Mouse (Mus musculus) spleen, adult 2 months (tissue): ENCODE results near the gene Mybbp1a. TPM values are rescaled to one million over a fixed set of nuclear protein-coding genes. Genes with fewer than 3 reads are reported as not detected.

Experiments
- DNase-seq, 2 experiments: peaks; one replicate each; pipeline versions ENCODE4 v3.0.0 to v3.0.0-alpha.2; 2012 to 2021; ENCODE audit warnings: low spot score in 2 of 2, low read depth in 1 of 2
- H3K27ac ChIP-seq: fragments of 200-500 bp; 2 replicates; pipeline ENCODE4 v1.5.1; 2012; ENCODE audit warnings: low read length, inconsistent platforms; ENCODE audit not compliant: insufficient read depth
- H3K27me3 ChIP-seq: fragments of 200-500 bp; 2 replicates; pipeline ENCODE4 v1.6.1; 2012; ENCODE audit warnings: mild to moderate bottlenecking, moderate library complexity, low read length, inconsistent platforms; ENCODE audit not compliant: control insufficient read depth, insufficient read depth
- H3K36me3 ChIP-seq: fragments of 200-500 bp; 2 replicates; pipeline ENCODE4 v1.6.1; 2012; ENCODE audit warnings: mild to moderate bottlenecking, low read length, inconsistent platforms; ENCODE audit not compliant: control insufficient read depth, insufficient read depth
- H3K4me1 ChIP-seq: fragments of 200-500 bp; 2 replicates; pipeline ENCODE4 v1.6.1; 2011; ENCODE audit warnings: inconsistent platforms; ENCODE audit not compliant: control insufficient read depth, insufficient read depth, insufficient read length
- H3K4me3 ChIP-seq: fragments of 200-500 bp; 2 replicates; pipeline ENCODE4 v1.5.1; 2011; ENCODE audit warnings: mild to moderate bottlenecking, inconsistent platforms; ENCODE audit not compliant: insufficient read depth, insufficient read length; ENCODE audit errors: extremely low read depth
- CTCF ChIP-seq: fragments of 200-500 bp; IDR thresholded peaks from 2 replicates; pipeline ENCODE4 v1.5.1; 2011; ENCODE audit warnings: mild to moderate bottlenecking, inconsistent platforms; ENCODE audit not compliant: insufficient read depth, insufficient read length, insufficient replicate concordance; ENCODE audit errors: extremely low read depth
- POLR2A ChIP-seq: fragments of 200-500 bp; IDR thresholded peaks from 2 replicates; pipeline ENCODE4 v1.6.1; 2011; ENCODE audit warnings: low read depth, low read length, inconsistent platforms
- WGBS: fragments of 180-500 bp; shearing (Covaris S2); methylation state at CpG from one replicate; pipeline ENCODE4 v1.1.7; 2018; 5-methylcytosine and 5-hydroxymethylcytosine counted together
- polyA plus RNA-seq: library from polyadenylated mRNA; depleted of rRNA; stranded (reverse); fragments of >200 nt; gene quantifications from 2 replicates; pipeline ENCODE4 v1.2.3, GENCODE M21; 2012

The Mybbp1a gene
- polyA plus RNA-seq, 1 experiment = 48.6 TPM

GRCm38 (mm10) chr11:72446311-72447105 lies 5.4 kb downstream of the Mybbp1a start:
- peak; percentile 59; the same call in 1 of the 2 replicates for TF ChIP-seq CTCF
- no peak for TF ChIP-seq POLR2A
- Histone ChIP-seq H3K27me3 (no peaks in the 10 kb centered on the region), H3K4me1 (peaks cover 26% of the 10 kb centered on the region; the same call in 1 of the 2 replicates), H3K4me3 (no peak overlapping the region), H3K36me3 (peaks cover 72% of the 10 kb centered on the region), H3K27ac (peak overlapping the region; percentile 63)
- 67% methylated on average over 6 of the region's 6 CpGs for WGBS
- peak; percentile 50 to 73 for DNase-seq

GRCm38 (mm10) chr11:72447475-72447874 lies 6.3 kb downstream of the Mybbp1a start:
- no peak for TF ChIP-seq CTCF
- TF ChIP-seq POLR2A = no peak

GRCm38 (mm10) chr11:72452140-72452665 lies 11.0 kb downstream of the Mybbp1a start:
- no peak overlapping the region for H3K27ac ChIP-seq
- H3K4me3 ChIP-seq = no peak overlapping the region
- WGBS = 86% methylated on average over 3 of the region's 3 CpGs
- TF ChIP-seq POLR2A (no peak), CTCF (no peak)
- no peak for DNase-seq
- H3K36me3 ChIP-seq = peaks cover 51% of the 10 kb centered on the region
- H3K4me1 ChIP-seq = peaks cover under 1% of the 10 kb centered on the region; the same call in 1 of the 2 replicates
- no peaks in the 10 kb centered on the region for H3K27me3 ChIP-seq

More at GRCm38 (mm10) chr11:72447475-72447874, 6.3 kb downstream of the Mybbp1a start:
- H3K4me3 ChIP-seq = no peak overlapping the region
- DNase-seq = no peak
- H3K36me3 ChIP-seq = peaks cover 75% of the 10 kb centered on the region
- H3K27ac ChIP-seq = no peak overlapping the region
- H3K27me3 ChIP-seq = no peaks in the 10 kb centered on the region
- H3K4me1 ChIP-seq = peaks cover 20% of the 10 kb centered on the region; the same call in 1 of the 2 replicates
- WGBS = 86% methylated on average over 8 of the region's 8 CpGs

GRCm38 (mm10) chr11:72453105-72453953 lies 12.2 kb downstream of the Mybbp1a start:
- Histone ChIP-seq H3K36me3 (peaks cover 42% of the 10 kb centered on the region), H3K4me3 (no peak overlapping the region), H3K4me1 (no peaks in the 10 kb centered on the region), H3K27me3 (no peaks in the 10 kb centered on the region), H3K27ac (no peak overlapping the region)
- no peak for DNase-seq
- WGBS = 87% methylated on average over 15 of the region's 15 CpGs
- TF ChIP-seq POLR2A (no peak), CTCF (no peak)

GRCm38 (mm10) chr11:72455694-72456093 lies 14.5 kb downstream of the Mybbp1a start:
- H3K27ac ChIP-seq = no peak overlapping the region
- no peak overlapping the region for H3K4me3 ChIP-seq
- H3K27me3 ChIP-seq = no peaks in the 10 kb centered on the region
- 92% methylated on average over 5 of the region's 5 CpGs for WGBS
- TF ChIP-seq POLR2A = no peak
- no peak for TF ChIP-seq CTCF
- H3K36me3 ChIP-seq = peaks cover 19% of the 10 kb centered on the region
- no peak for DNase-seq
- H3K4me1 ChIP-seq = no peaks in the 10 kb centered on the region

- H3K4me3 ChIP-seq = no peak overlapping the region
- no peaks in the 10 kb centered on the region for H3K27me3 ChIP-seq
- peak overlapping the region; percentile 9; the same call in 1 of the 2 replicates for H3K27ac ChIP-seq
- TF ChIP-seq CTCF = no peak
- H3K4me1 ChIP-seq = peaks cover 16% of the 10 kb centered on the region
- H3K36me3 ChIP-seq = peaks cover 3% of the 10 kb centered on the region; the same call in 1 of the 2 replicates
- WGBS = 70% methylated on average over 12 of the region's 12 CpGs
- DNase-seq = no peak
Measured at GRCm38 (mm10) chr11:72457995-72458496, 16.9 kb downstream of the Mybbp1a start.
